Mouse (Mus musculus) kidney, embryonic 14.5 days (tissue): ENCODE results near the gene Neurl4. TPM values are rescaled to one million over a fixed set of nuclear protein-coding genes. Genes with fewer than 3 reads are reported as not detected.

Source experiments
- ATAC-seq: fragments of 200-750 bp; cut with Nextera tagmentation; 2 replicates; pipeline ENCODE4 v1.8.0; 2017; ENCODE audit warnings: moderate number of reproducible peaks, mild to moderate bottlenecking, moderate TSS enrichment, moderate library complexity; ENCODE audit not compliant: low FRiP score, low TSS enrichment
- H3K27ac ChIP-seq: fragments of 300-500 bp; sonication (generic); 2 replicates; pipeline ENCODE4 v1.5.1; 2014; ENCODE audit warnings: low read depth, mild to moderate bottlenecking, low read length, moderate library complexity, mixed read lengths
- H3K27me3 ChIP-seq: fragments of 300-500 bp; sonication (generic); 2 replicates; pipeline ENCODE4 v1.6.1; 2014; ENCODE audit warnings: mild to moderate bottlenecking, low read length; ENCODE audit not compliant: control insufficient read depth, insufficient read depth
- H3K36me3 ChIP-seq: fragments of 300-500 bp; sonication (generic); 2 replicates; pipeline ENCODE4 v1.6.1; 2014; ENCODE audit warnings: low read length, mixed read lengths; ENCODE audit not compliant: control insufficient read depth, insufficient read depth
- H3K4me1 ChIP-seq: fragments of 300-500 bp; sonication (generic); 2 replicates; pipeline ENCODE4 v1.6.1; 2014; ENCODE audit warnings: low read length, mixed read lengths; ENCODE audit not compliant: control insufficient read depth, insufficient read depth
- H3K4me2 ChIP-seq: fragments of 300-500 bp; sonication (generic); replicated peaks from 2 replicates; pipeline ENCODE4 v1.6.1; 2014; ENCODE audit warnings: low read depth, mild to moderate bottlenecking, low read length
- H3K4me3 ChIP-seq: fragments of 300-500 bp; sonication (generic); 2 replicates; pipeline ENCODE4 v1.5.1; 2014; ENCODE audit warnings: mild to moderate bottlenecking, low read length
- H3K9ac ChIP-seq: fragments of 300-500 bp; sonication (generic); 2 replicates; pipeline ENCODE4 v1.6.1; 2014; ENCODE audit warnings: low read depth, mild to moderate bottlenecking, low read length, moderate library complexity
- H3K9me3 ChIP-seq: fragments of 300-500 bp; sonication (generic); 2 replicates; pipeline ENCODE4 v1.6.1; 2016; ENCODE audit warnings: low read length; ENCODE audit not compliant: control insufficient read depth
- WGBS: fragments of 180-500 bp; shearing (Covaris S2); extraction: QIAGEN DNeasy Blood & Tissue Kit; methylation state at CpG from one replicate; pipeline ENCODE4 v1.1.7; 2014; 5-methylcytosine and 5-hydroxymethylcytosine counted together
- polyA plus RNA-seq: library from polyadenylated mRNA; unstranded; fragments of >200 nt; fragmentation: Nextera tagmentation; extraction: Ambion mirVana; gene quantifications from 2 replicates; pipeline ENCODE4 v1.2.1, GENCODE M21; 2014

Neurl4 gene
- polyA plus RNA-seq, 1 experiment from 2014 or later: 16.3 TPM

- Histone ChIP-seq H3K4me1 (no peaks in the 10 kb centered on the region), H3K4me2 (no peak overlapping the region), H3K9ac (no peak overlapping the region), H3K27ac (no peak overlapping the region), H3K4me3 (no peak overlapping the region), H3K27me3 (no peaks in the 10 kb centered on the region), H3K36me3 (no peaks in the 10 kb centered on the region), H3K9me3 (no peaks in the 10 kb centered on the region)
- ATAC-seq: no peak
- 75% methylated on average over 9 of the region's 9 CpGs for WGBS
Observed at GRCm38 (mm10) chr11:69867335-69867734, 33.5 kb upstream of the Neurl4 start.

- WGBS: 94% methylated on average over 2 of the region's 2 CpGs
- Histone ChIP-seq H3K36me3 (no peaks in the 10 kb centered on the region), H3K9ac (no peak overlapping the region), H3K4me2 (no peak overlapping the region), H3K9me3 (no peaks in the 10 kb centered on the region), H3K4me3 (no peak overlapping the region), H3K27ac (no peak overlapping the region), H3K27me3 (no peaks in the 10 kb centered on the region), H3K4me1 (no peaks in the 10 kb centered on the region)
- ATAC-seq: no peak
Observed at GRCm38 (mm10) chr11:69870289-69871069, 30.4 kb upstream of the Neurl4 start.

GRCm38 (mm10) chr11:69871822-69872221 is 29.1 kb upstream of the Neurl4 start:
- no peaks in the 10 kb centered on the region for H3K27me3 ChIP-seq
- H3K4me1 ChIP-seq: no peaks in the 10 kb centered on the region
- H3K36me3 ChIP-seq: no peaks in the 10 kb centered on the region
- no peak overlapping the region for H3K27ac ChIP-seq
- no peak overlapping the region for H3K4me3 ChIP-seq
- ATAC-seq: no peak
- no peak overlapping the region for H3K4me2 ChIP-seq
- no peaks in the 10 kb centered on the region for H3K9me3 ChIP-seq
- WGBS: 92% methylated on average over 7 of the region's 7 CpGs
- H3K9ac ChIP-seq: no peak overlapping the region

GRCm38 (mm10) chr11:69872451-69872850 is 28.4 kb upstream of the Neurl4 start:
- peaks cover 4% of the 10 kb centered on the region; the same call in 1 of the 2 replicates for H3K4me1 ChIP-seq
- ATAC-seq: no peak
- no peak overlapping the region for H3K27ac ChIP-seq

GRCm38 (mm10) chr11:69876186-69876585 is 24.7 kb upstream of the Neurl4 start:
- no peaks in the 10 kb centered on the region for H3K36me3 ChIP-seq

More at GRCm38 (mm10) chr11:69872451-69872850, 28.4 kb upstream of the Neurl4 start:
- Histone ChIP-seq H3K4me3 (no peak overlapping the region), H3K9ac (no peak overlapping the region), H3K36me3 (no peaks in the 10 kb centered on the region), H3K4me2 (no peak overlapping the region), H3K9me3 (no peaks in the 10 kb centered on the region), H3K27me3 (no peaks in the 10 kb centered on the region)
- WGBS: 63% methylated on average over 4 of the region's 4 CpGs

GRCm38 (mm10) chr11:69876867-69877266 is 24.0 kb upstream of the Neurl4 start:
- Histone ChIP-seq H3K27ac (no peak overlapping the region), H3K27me3 (no peaks in the 10 kb centered on the region), H3K4me3 (no peak overlapping the region; the same call in 1 of the 2 replicates), H3K4me1 (peaks cover 24% of the 10 kb centered on the region), H3K4me2 (peak overlapping the region; percentile 20; the same call in 1 of the 2 replicates), H3K36me3 (no peaks in the 10 kb centered on the region), H3K9ac (0 out of 2 replicates have a peak overlapping the region, but pooled peaks have one; percentile 14), H3K9me3 (no peaks in the 10 kb centered on the region)
- WGBS: 5% methylated on average over 12 of the region's 12 CpGs
- 0 out of 2 replicates have a peak, but pooled peaks have one; percentile 22 for ATAC-seq

More at GRCm38 (mm10) chr11:69876186-69876585, 24.7 kb upstream of the Neurl4 start:
- Histone ChIP-seq H3K27ac (no peak overlapping the region), H3K4me1 (peaks cover 19% of the 10 kb centered on the region), H3K4me2 (no peak overlapping the region), H3K4me3 (no peak overlapping the region), H3K9me3 (no peaks in the 10 kb centered on the region), H3K27me3 (no peaks in the 10 kb centered on the region), H3K9ac (no peak overlapping the region)
- 59% methylated on average over 7 of the region's 7 CpGs for WGBS
- ATAC-seq: no peak

- H3K9me3 ChIP-seq: no peaks in the 10 kb centered on the region
- peaks cover 29% of the 10 kb centered on the region for H3K4me1 ChIP-seq
- 89% methylated on average over 11 of the region's 11 CpGs for WGBS
- peak within 1 kb of the TSS; percentile 20; the same call in 1 of the 2 replicates for H3K4me2 ChIP-seq
- H3K27me3 ChIP-seq: no peaks in the 10 kb centered on the region
- no peak within 1 kb of the TSS for H3K27ac ChIP-seq
- no peaks in the 10 kb centered on the region for H3K36me3 ChIP-seq
- no peak for ATAC-seq
- 0 out of 2 replicates have a peak within 1 kb of the TSS, but pooled peaks have one; percentile 14 for H3K9ac ChIP-seq
- no peak within 1 kb of the TSS; the same call in 1 of the 2 replicates for H3K4me3 ChIP-seq
Observed at GRCm38 (mm10) chr11:69877878-69878277, 23.0 kb upstream of the Neurl4 start, which contains the start of gene Tmem95. Tmem95 (minus strand) TSS chr11:69878018.

GRCm38 (mm10) chr11:69878399-69878798 is 22.5 kb upstream of the Neurl4 start:
- Histone ChIP-seq H3K4me1 (peaks cover 29% of the 10 kb centered on the region), H3K27ac (no peak overlapping the region), H3K9me3 (no peaks in the 10 kb centered on the region), H3K9ac (no peak overlapping the region), H3K36me3 (no peaks in the 10 kb centered on the region), H3K4me3 (no peak overlapping the region), H3K4me2 (no peak overlapping the region), H3K27me3 (no peaks in the 10 kb centered on the region)
- no peak for ATAC-seq
- 85% methylated on average over 3 of the region's 3 CpGs for WGBS

- Histone ChIP-seq H3K27me3 (no peaks in the 10 kb centered on the region), H3K27ac (no peak overlapping the region), H3K4me1 (peaks cover 29% of the 10 kb centered on the region), H3K9me3 (no peaks in the 10 kb centered on the region), H3K9ac (no peak overlapping the region), H3K4me3 (no peak overlapping the region; the same call in 1 of the 2 replicates), H3K36me3 (no peaks in the 10 kb centered on the region), H3K4me2 (peak overlapping the region; percentile 81)
- WGBS: 79% methylated on average over 6 of the region's 6 CpGs
- ATAC-seq: no peak
Observed at GRCm38 (mm10) chr11:69878952-69879351, 21.9 kb upstream of the Neurl4 start.
